Mouse (Mus musculus) G1E (cell line): ENCODE measurements around the gene Dync2li1. TPM values are rescaled to one million over a fixed set of nuclear protein-coding genes. Genes with fewer than 3 reads are reported as not detected.

ENCODE experiments used
- ATAC-seq: 2 replicates; pipeline ENCODE4 v1.8.0; 2016; ENCODE audit warnings: mild to moderate bottlenecking; ENCODE audit not compliant: insufficient number of reproducible peaks, poor library complexity, low FRiP score, severe bottlenecking; ENCODE audit errors: extremely low read depth
- DNase-seq: peaks from one replicate; pipeline ENCODE4 v3.0.0; 2012; ENCODE audit warnings: low spot score
- H3K27me3 ChIP-seq: 2 replicates; pipeline ENCODE4 v1.6.1; 2012; ENCODE audit warnings: mild to moderate bottlenecking, low read length, inconsistent platforms; ENCODE audit not compliant: insufficient read depth
- H3K36me3 ChIP-seq: replicated peaks from 2 replicates; pipeline ENCODE3; 2012; ENCODE audit warnings: mild to moderate bottlenecking, inconsistent platforms
- H3K4me1 ChIP-seq: 2 replicates; pipeline ENCODE4 v1.6.1; 2012; ENCODE audit warnings: low read depth, low read length, inconsistent platforms, mixed read lengths; ENCODE audit not compliant: insufficient read depth
- H3K4me3 ChIP-seq: 2 replicates; pipeline ENCODE4 v1.5.1; 2012; ENCODE audit warnings: low read depth, mild to moderate bottlenecking, inconsistent platforms, low read length, moderate library complexity, mixed read lengths
- H3K9me3 ChIP-seq: replicated peaks from 2 replicates; pipeline ENCODE4 v1.6.1; 2012; ENCODE audit warnings: inconsistent platforms
- CTCF ChIP-seq: IDR thresholded peaks from 2 replicates; pipeline ENCODE4 v1.5.1; 2012; ENCODE audit warnings: low read depth, low read length, inconsistent platforms, mixed read lengths
- GATA1 ChIP-seq: IDR thresholded peaks from 2 replicates; pipeline ENCODE4 v1.6.1; 2012; ENCODE audit warnings: borderline replicate concordance, low read length, inconsistent platforms, mixed read lengths
- GATA2 ChIP-seq: IDR thresholded peaks from 2 replicates; pipeline ENCODE4 v1.6.1; 2012; ENCODE audit warnings: low read depth, low read length, inconsistent platforms, borderline replicate concordance
- POLR2AphosphoS5 ChIP-seq: IDR thresholded peaks from 2 replicates; pipeline ENCODE4 v1.6.1; 2012; ENCODE audit warnings: low read depth, low read length, inconsistent platforms; ENCODE audit not compliant: insufficient replicate concordance
- TAL1 ChIP-seq: conservative IDR thresholded peaks from 2 replicates; pipeline ENCODE4 v1.6.1; 2012; ENCODE audit warnings: low read depth, low read length, inconsistent platforms, mixed read lengths
- polyA plus RNA-seq: library from polyadenylated mRNA; stranded (reverse); fragments of >175 nt; gene quantifications from 2 replicates; pipeline ENCODE4 v1.2.3, GENCODE M21; 2012
- total RNA-seq, 2 experiments: library from RNA; stranded (forward) in 1 of 2; stranded (reverse) in 1 of 2; fragments of 200-1000 nt in 1 of 2; fragments of >200 nt in 1 of 2; fragmentation: Nextera tagmentation in 1 of 2; gene quantifications; 2 replicates each; pipeline ENCODE4 v1.2.3; 2014 to 2017

Dync2li1 gene
- total and polyA plus RNA-seq, 3 experiments: not detected

GRCm38 (mm10) chr17:84646477-84646876 is 20.2 kb downstream of the Dync2li1 start:
- no peak for DNase-seq
- Histone ChIP-seq H3K36me3 (no peaks in the 10 kb centered on the region), H3K4me3 (no peak overlapping the region), H3K27me3 (peaks cover 8% of the 10 kb centered on the region), H3K9me3 (no peaks in the 10 kb centered on the region), H3K4me1 (no peaks in the 10 kb centered on the region)
- no peak for ATAC-seq
- no peak for TF ChIP-seq GATA2
- TF ChIP-seq GATA1: no peak
- TF ChIP-seq TAL1: no peak
- TF ChIP-seq POLR2AphosphoS5: no peak
- no peak for TF ChIP-seq CTCF

GRCm38 (mm10) chr17:84647630-84648029 is 21.3 kb downstream of the Dync2li1 start:
- no peaks in the 10 kb centered on the region for H3K36me3 ChIP-seq
- DNase-seq: no peak
- no peak for ATAC-seq

GRCm38 (mm10) chr17:84650302-84651017 is 24.2 kb downstream of the Dync2li1 start:
- no peaks in the 10 kb centered on the region; the same call in 1 of the 2 replicates for H3K27me3 ChIP-seq
- TF ChIP-seq TAL1 (no peak), POLR2AphosphoS5 (no peak), GATA2 (no peak), CTCF (no peak), GATA1 (no peak)
- no peaks in the 10 kb centered on the region for H3K36me3 ChIP-seq
- H3K9me3 ChIP-seq: no peaks in the 10 kb centered on the region
- no peak for DNase-seq
- no peak for ATAC-seq
- no peaks in the 10 kb centered on the region for H3K4me1 ChIP-seq
- no peak overlapping the region for H3K4me3 ChIP-seq

More at GRCm38 (mm10) chr17:84647630-84648029, 21.3 kb downstream of the Dync2li1 start:
- Histone ChIP-seq H3K4me3 (no peak overlapping the region), H3K4me1 (no peaks in the 10 kb centered on the region), H3K9me3 (no peaks in the 10 kb centered on the region), H3K27me3 (peaks cover 5% of the 10 kb centered on the region)
- TF ChIP-seq GATA2 (no peak), TAL1 (no peak), POLR2AphosphoS5 (no peak), GATA1 (no peak), CTCF (no peak)

GRCm38 (mm10) chr17:84653544-84653943 is 27.2 kb downstream of the Dync2li1 start:
- no peak for ATAC-seq
- DNase-seq: no peak
- H3K36me3 ChIP-seq: no peaks in the 10 kb centered on the region
- H3K4me3 ChIP-seq: no peak overlapping the region
- H3K27me3 ChIP-seq: no peaks in the 10 kb centered on the region
- TF ChIP-seq POLR2AphosphoS5 (no peak), GATA2 (no peak), GATA1 (no peak), CTCF (no peak), TAL1 (no peak)
- H3K9me3 ChIP-seq: no peaks in the 10 kb centered on the region
- H3K4me1 ChIP-seq: no peaks in the 10 kb centered on the region

- DNase-seq (no peak), ATAC-seq (no peak)
- H3K36me3 ChIP-seq: no peaks in the 10 kb centered on the region
- no peaks in the 10 kb centered on the region for H3K27me3 ChIP-seq
- H3K4me3 ChIP-seq: no peak overlapping the region
- H3K9me3 ChIP-seq: no peaks in the 10 kb centered on the region
- TF ChIP-seq GATA1 (no peak), TAL1 (no peak), GATA2 (no peak), POLR2AphosphoS5 (no peak), CTCF (no peak)
- H3K4me1 ChIP-seq: no peaks in the 10 kb centered on the region
Observed at GRCm38 (mm10) chr17:84656205-84656604, 29.9 kb downstream of the Dync2li1 start.

- no peak overlapping the region for H3K4me3 ChIP-seq
- TF ChIP-seq GATA1 (no peak), POLR2AphosphoS5 (no peak), GATA2 (no peak), TAL1 (no peak), CTCF (no peak)
- ATAC-seq (no peak), DNase-seq (no peak)
- H3K4me1 ChIP-seq: no peaks in the 10 kb centered on the region
- no peaks in the 10 kb centered on the region for H3K36me3 ChIP-seq
- no peaks in the 10 kb centered on the region for H3K9me3 ChIP-seq
- H3K27me3 ChIP-seq: no peaks in the 10 kb centered on the region
Observed at GRCm38 (mm10) chr17:84656653-84657421, 30.5 kb downstream of the Dync2li1 start.
